ENCODE assay signal across 33 mouse cellular contexts in the genomic region with DNA sequence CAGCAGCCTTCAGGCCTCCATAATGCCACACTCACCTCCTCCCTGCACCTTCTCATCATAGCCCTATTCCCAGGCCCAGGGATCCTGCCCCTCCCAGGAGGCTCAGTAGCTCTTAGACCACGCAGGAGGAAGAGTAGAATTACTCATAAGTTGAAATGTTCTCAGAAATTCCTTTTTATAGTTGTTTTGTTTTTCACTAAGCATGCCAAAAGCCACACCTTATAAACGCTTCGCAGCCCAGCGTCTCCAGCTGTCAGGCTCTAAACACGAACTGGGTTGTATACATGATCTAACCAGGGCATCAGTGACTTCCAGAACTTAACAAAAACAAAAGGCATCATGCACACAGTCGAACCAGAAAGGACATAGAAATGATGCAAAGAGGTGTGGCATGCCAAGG.
A peak's percentile ranks its signal among the peaks of the same experiment; 100 is the strongest.
DNase-seq lines count a peak whose midpoint lies in the region; ATAC-seq and TF ChIP-seq lines count a peak whose summit lies in the region.
"Had no signal": no experiment of that assay in that cellular context is flagged by ENCODE, and none has a peak within 500 bp of the region (broad histone marks: within the 10 kb centered on the region; RNA-seq: fewer than 3 reads in every experiment).

No protein-coding gene starts in this region.

- H3K9me3 ChIP-seq in intestine, embryonic 14.5 days (ENCODE audit: control insufficient read depth, low read length), result no peaks in the 10 kb centered on the region
- no peaks in the 10 kb centered on the region for H3K9me3 ChIP-seq in intestine, embryonic 15.5 days
- no peaks in the 10 kb centered on the region for H3K9me3 ChIP-seq in lung, postnatal 0 days (ENCODE audit: low read length)
- H3K9me3 ChIP-seq: embryonic facial prominence, embryonic 15.5 days; forebrain, embryonic 12.5 days; G1E; heart, embryonic 12.5 days; heart, embryonic 15.5 days; hindbrain, embryonic 10.5 days; hindbrain, embryonic 13.5 days had no signal

- no peak for TF ChIP-seq CTCF in lung, postnatal 0 days (IDR thresholded peaks at IDR 0.05)
- TF ChIP-seq CTCF in Patski (IDR thresholded peaks at IDR 0.05), result no peak

- no peak overlapping the region for H3K4me3 ChIP-seq in intestine, embryonic 14.5 days (ENCODE audit: low read depth, low read length)
- no peak overlapping the region for H3K4me3 ChIP-seq in intestine, embryonic 15.5 days (replicated peaks)
- H3K4me3 ChIP-seq in lung, postnatal 0 days (ENCODE audit: low read depth, low read length), result no peak overlapping the region
- H3K4me3 ChIP-seq: embryonic facial prominence, embryonic 15.5 days; erythroblast, embryonic 14.5 days; forebrain, embryonic 12.5 days; heart, embryonic 12.5 days; heart, embryonic 15.5 days; hindbrain, embryonic 10.5 days; hindbrain, embryonic 13.5 days had no signal

- no peak overlapping the region for H3K9ac ChIP-seq in intestine, embryonic 14.5 days (ENCODE audit: low read length)
- no peak overlapping the region for H3K9ac ChIP-seq in intestine, embryonic 15.5 days
- H3K9ac ChIP-seq in lung, postnatal 0 days (replicated peaks; ENCODE audit: low read depth), result no peak overlapping the region
- H3K9ac ChIP-seq: embryonic facial prominence, embryonic 15.5 days; forebrain, embryonic 12.5 days; heart, embryonic 12.5 days; heart, embryonic 15.5 days; hindbrain, embryonic 13.5 days had no signal

- no peaks in the 10 kb centered on the region for H3K27me3 ChIP-seq in intestine, embryonic 14.5 days (replicated peaks; ENCODE audit: control insufficient read depth, insufficient read depth, low read length)
- H3K27me3 ChIP-seq in intestine, embryonic 15.5 days (replicated peaks), result no peaks in the 10 kb centered on the region
- 0 out of 2 replicates have a peak, but pooled peaks cover under 1% of the 10 kb centered on the region for H3K27me3 ChIP-seq in lung, postnatal 0 days (replicated peaks; ENCODE audit: insufficient read depth, low read length)
- H3K27me3 ChIP-seq in Patski, result no peaks in the 10 kb centered on the region
- H3K27me3 ChIP-seq: CH12.LX had no signal

- TF ChIP-seq EP300 in lung, postnatal 0 days (IDR thresholded peaks at IDR 0.05), result no peak

- no peak overlapping the region for H3K27ac ChIP-seq in intestine, embryonic 14.5 days (ENCODE audit: low read depth)
- H3K27ac ChIP-seq in intestine, embryonic 15.5 days, result no peak overlapping the region
- no peak overlapping the region for H3K27ac ChIP-seq in lung, postnatal 0 days (ENCODE audit: low read length)
- H3K27ac ChIP-seq: embryonic facial prominence, embryonic 15.5 days; forebrain, embryonic 12.5 days; heart, embryonic 15.5 days; hindbrain, embryonic 10.5 days; hindbrain, embryonic 13.5 days had no signal

- POLR2A ChIA-PET in Patski (lab: Charles Lee), result no interaction called here

- CTCF ChIA-PET in Patski (lab: Charles Lee), result interaction anchor here (1.5 kb wide), 1 partner anchor 19 kb away, joined by 4 read pairs; no protein-coding TSS in a partner anchor

- WGBS in intestine, embryonic 14.5 days, result 42% methylated on average over 6 of the region's 6 CpGs
- WGBS in intestine, embryonic 15.5 days, result 45% methylated on average over 6 of the region's 6 CpGs
- WGBS in lung, postnatal 0 days, result 51% methylated on average over 6 of the region's 6 CpGs

- in situ Hi-C loops in Patski (cut with MboI; ENCODE audit: low pct_unique_long_range_greater_than_20kb), result no loop called here

- H3K36me3 ChIP-seq in intestine, embryonic 14.5 days (ENCODE audit: control insufficient read depth, insufficient read depth, low read length), result no peaks in the 10 kb centered on the region
- H3K36me3 ChIP-seq in intestine, embryonic 15.5 days, result no peaks in the 10 kb centered on the region
- no peaks in the 10 kb centered on the region for H3K36me3 ChIP-seq in lung, postnatal 0 days (ENCODE audit: insufficient read depth, low read length)
- H3K36me3 ChIP-seq: embryonic facial prominence, embryonic 15.5 days; forebrain, embryonic 12.5 days; G1E; heart, embryonic 12.5 days; heart, embryonic 15.5 days; hindbrain, embryonic 10.5 days; hindbrain, embryonic 13.5 days had no signal

- no peak overlapping the region for H3K4me2 ChIP-seq in intestine, embryonic 14.5 days (ENCODE audit: low read length)
- H3K4me2 ChIP-seq in intestine, embryonic 15.5 days (replicated peaks), result no peak overlapping the region
- no peak overlapping the region for H3K4me2 ChIP-seq in lung, postnatal 0 days (replicated peaks; ENCODE audit: low read depth, low read length)
- H3K4me2 ChIP-seq: embryonic facial prominence, embryonic 15.5 days; forebrain, embryonic 12.5 days; heart, embryonic 12.5 days; heart, embryonic 15.5 days; hindbrain, embryonic 13.5 days had no signal

- peaks cover 4% of the 10 kb centered on the region; the same call in 1 of the 2 replicates for H3K4me1 ChIP-seq in intestine, embryonic 14.5 days (replicated peaks; ENCODE audit: control insufficient read depth, insufficient read depth, low read length)
- H3K4me1 ChIP-seq in intestine, embryonic 15.5 days (replicated peaks), result peaks cover 14% of the 10 kb centered on the region; the same call in 1 of the 2 replicates
- H3K4me1 ChIP-seq in lung, postnatal 0 days (ENCODE audit: insufficient read depth, low read depth, low read length), result peaks cover 4% of the 10 kb centered on the region; the same call in 1 of the 2 replicates
- H3K4me1 ChIP-seq: forebrain, embryonic 12.5 days; hindbrain, embryonic 13.5 days had no signal

- peak; percentile 44 for DNase-seq in intestine, embryonic 14.5 days (ENCODE audit: low spot score)
- DNase-seq in lung, postnatal 0 days (ENCODE audit: low spot score), result peak; percentile 65
- DNase-seq in lung, postnatal 36 days, result no peak
- peak; percentile 70 for DNase-seq in 3T3-L1 (ENCODE audit: low read depth, low spot score)
- no peak for DNase-seq in Patski (ENCODE audit: low read depth, low spot score)
- no peak for DNase-seq in cerebellum, adult 8-10 months
- DNase-seq: adrenal gland, postnatal 10 days; adrenal gland, postnatal 36 days; B cell, adult 2 months; cerebellum, adult 11 months; cerebellum, adult 2 months; cerebellum, postnatal 10 days; cerebellum, postnatal 36 days; embryo, embryonic 11 days; gastrocnemius, postnatal 14 days; heart, adult 18-20 months; heart, postnatal 10 days; heart, postnatal 36 days had no signal

- ATAC-seq in intestine, embryonic 14.5 days (replicated peaks; ENCODE audit: low FRiP score, low TSS enrichment, low read depth), result no peak
- ATAC-seq in intestine, embryonic 15.5 days, result no peak
- peak; percentile 2; the same call in 1 of the 2 replicates for ATAC-seq in lung, postnatal 0 days
- ATAC-seq in Patski, result peak; percentile 42
- ATAC-seq in erythroblast, adult 5-6 weeks (replicated peaks; ENCODE audit: low FRiP score, poor library complexity, severe bottlenecking), result no peak
- ATAC-seq: activated CD4-positive, CD25-positive, alpha-beta regulatory T cell, adult 4 months; forebrain, embryonic 16.5 days; hindbrain, embryonic 16.5 days; intestine, postnatal 0 days had no signal

Comparison
In these comparisons a context has a peak if more than half of its experiments do, and no peak if none do; other contexts are left out.
1. DNase-seq: peak in intestine, embryonic 14.5 days (single experiment), lung, postnatal 0 days (single experiment) and 3T3-L1 (single experiment); none in lung, postnatal 36 days (single experiment), Patski (single experiment) and cerebellum, adult 8-10 months (single experiment).
2. ATAC-seq: peak in lung, postnatal 0 days (single experiment) and Patski (single experiment); none in intestine, embryonic 14.5 days (single experiment), intestine, embryonic 15.5 days (single experiment) and erythroblast, adult 5-6 weeks (single experiment).